Mouse (Mus musculus) bone marrow, adult 2 months (tissue): ENCODE measurements around the gene Lrmda.

Experiments used
- CTCF ChIP-seq: fragments of 200-500 bp; IDR thresholded peaks from 2 replicates; pipeline ENCODE4 v1.5.1; 2011; ENCODE audit warnings: low read length, control low read depth; ENCODE audit not compliant: control insufficient read depth, insufficient read depth
- POLR2A ChIP-seq: fragments of 200-500 bp; IDR thresholded peaks from 2 replicates; pipeline ENCODE4 v1.6.1; 2011; ENCODE audit warnings: low read depth, mild to moderate bottlenecking, control low read depth, low read length, borderline replicate concordance; ENCODE audit not compliant: control insufficient read depth

GRCm38 (mm10) chr14:22968705-22969104 lies 949.2 kb downstream of the Lrmda start:
- TF ChIP-seq POLR2A (no peak), CTCF (no peak)
